Mouse (Mus musculus): ENCODE measurements at regions not wholly inside any gene's neighbourhood (a gene's known extent, or its start where the extent isn't known, plus 50 kb on each side); places are given as distances from the start of the nearest gene placed in this dataset.

DNA sequence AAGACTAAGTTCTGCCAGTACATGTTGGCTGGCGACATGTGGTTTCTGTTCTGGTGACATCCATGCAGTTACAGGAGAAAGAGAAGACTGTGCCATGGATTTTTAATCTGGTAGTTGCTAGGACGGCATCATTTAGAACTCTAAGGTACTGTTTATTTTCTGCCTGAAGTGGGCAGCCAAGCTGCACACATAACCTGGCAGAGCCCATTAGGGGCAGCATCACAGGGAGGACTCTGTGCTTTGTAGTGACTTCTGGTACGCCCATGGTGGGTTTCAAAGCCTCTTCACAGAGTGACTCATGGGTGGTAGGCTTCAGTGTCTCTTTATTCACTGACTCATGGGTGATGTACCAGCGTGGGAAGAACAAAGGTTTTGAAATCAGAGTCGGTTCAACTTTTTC, 792.8 kb downstream of the Nr2f2 start:
- no peak overlapping the region for H3K4me3 ChIP-seq (ENCODE audit: low read depth, low read length)
- ATAC-seq (replicated peaks; ENCODE audit: low FRiP score, low TSS enrichment, low read depth) (no peak), DNase-seq (ENCODE audit: low spot score) (no peak)
- H3K4me2 ChIP-seq (ENCODE audit: low read length), result no peak overlapping the region
- H3K9me3 ChIP-seq (ENCODE audit: control insufficient read depth, low read length), result no peaks in the 10 kb centered on the region
- no peak overlapping the region for H3K9ac ChIP-seq (ENCODE audit: low read length)
- no peaks in the 10 kb centered on the region for H3K36me3 ChIP-seq (ENCODE audit: control insufficient read depth, insufficient read depth, low read length)
- no peaks in the 10 kb centered on the region for H3K4me1 ChIP-seq (replicated peaks; ENCODE audit: control insufficient read depth, insufficient read depth, low read length)
- H3K27ac ChIP-seq (ENCODE audit: low read depth), result no peak overlapping the region
- 77% methylated on average over 5 of the region's 5 CpGs for WGBS
- no peaks in the 10 kb centered on the region for H3K27me3 ChIP-seq (replicated peaks; ENCODE audit: control insufficient read depth, insufficient read depth, low read length)

DNA sequence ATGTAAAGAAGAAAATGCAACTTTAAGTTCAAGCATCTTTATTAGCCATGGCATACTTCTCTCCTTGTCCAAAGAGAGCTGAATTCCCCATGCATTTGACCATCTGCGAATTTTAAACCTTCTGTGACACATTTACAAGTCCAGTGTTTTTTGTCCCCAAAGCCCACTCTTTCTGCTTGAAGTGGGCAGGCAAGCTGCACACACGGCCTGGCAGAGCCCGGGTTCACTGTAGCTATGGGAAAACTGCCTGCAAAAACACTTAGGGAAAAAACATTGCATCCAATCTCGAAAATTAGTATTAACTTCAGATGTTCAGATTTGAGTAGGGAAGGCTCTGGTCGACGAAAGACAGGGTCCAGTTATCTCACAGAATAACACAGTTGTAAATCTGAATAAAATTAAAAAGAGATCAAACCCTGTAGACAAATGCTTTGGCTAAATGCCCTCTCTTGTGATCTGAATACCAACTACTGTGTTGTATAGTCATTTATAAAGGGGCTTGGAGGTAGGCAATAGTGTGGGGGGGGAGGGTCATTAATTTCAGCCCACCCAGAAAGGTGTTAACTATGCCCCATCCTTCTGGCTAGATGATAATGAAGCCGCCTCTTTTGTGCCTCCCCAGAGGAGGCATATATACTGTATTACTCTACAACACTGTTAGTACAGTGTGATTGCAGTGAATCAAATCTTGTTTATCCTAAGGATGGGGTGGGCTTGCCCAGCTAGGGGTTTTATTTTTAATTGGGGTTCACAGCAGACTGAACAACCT, 793.7 kb downstream of the Nr2f2 start:
- H3K4me1 ChIP-seq (replicated peaks; ENCODE audit: control insufficient read depth, insufficient read depth, low read length), result no peaks in the 10 kb centered on the region
- no peaks in the 10 kb centered on the region for H3K36me3 ChIP-seq (ENCODE audit: control insufficient read depth, insufficient read depth, low read length)
- H3K27ac ChIP-seq (ENCODE audit: low read depth), result no peak overlapping the region
- no peak overlapping the region for H3K9ac ChIP-seq (ENCODE audit: low read length)
- H3K9me3 ChIP-seq (ENCODE audit: control insufficient read depth, low read length), result no peaks in the 10 kb centered on the region
- DNase-seq (ENCODE audit: low spot score), result no peak
- H3K4me3 ChIP-seq (ENCODE audit: low read depth, low read length), result no peak overlapping the region
- no peaks in the 10 kb centered on the region for H3K27me3 ChIP-seq (replicated peaks; ENCODE audit: control insufficient read depth, insufficient read depth, low read length)
- WGBS, result 75% methylated on average over 7 of the region's 7 CpGs
- ATAC-seq (replicated peaks; ENCODE audit: low FRiP score, low TSS enrichment, low read depth), result no peak
- H3K4me2 ChIP-seq (ENCODE audit: low read length), result no peak overlapping the region

DNA sequence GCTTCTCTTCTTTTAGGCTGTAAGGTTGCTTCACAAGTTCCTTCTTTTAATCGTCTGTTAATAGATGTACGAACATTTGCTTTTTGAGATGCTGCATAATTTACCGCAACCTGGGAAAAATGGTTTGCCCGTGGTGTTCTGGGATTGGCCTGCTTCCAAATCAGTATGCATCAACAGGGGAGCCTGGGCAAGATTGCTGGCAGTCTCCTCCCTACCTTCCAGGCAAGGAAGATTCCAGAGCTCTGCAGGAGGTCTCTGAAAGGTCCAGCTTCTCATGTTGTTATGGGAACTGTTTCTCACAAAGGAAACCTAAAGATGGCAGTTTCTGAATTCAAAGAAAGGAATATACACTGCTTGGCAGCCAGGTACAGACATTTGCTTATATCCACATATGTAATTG, 799.6 kb downstream of the Nr2f2 start:
- Histone ChIP-seq H3K9me3 (ENCODE audit: control insufficient read depth, low read length) (no peaks in the 10 kb centered on the region), H3K4me2 (ENCODE audit: low read length) (no peak overlapping the region), H3K4me1 (replicated peaks; ENCODE audit: control insufficient read depth, insufficient read depth, low read length) (no peaks in the 10 kb centered on the region), H3K27ac (ENCODE audit: low read depth) (no peak overlapping the region), H3K27me3 (replicated peaks; ENCODE audit: control insufficient read depth, insufficient read depth, low read length) (no peaks in the 10 kb centered on the region), H3K9ac (ENCODE audit: low read length) (no peak overlapping the region), H3K36me3 (ENCODE audit: control insufficient read depth, insufficient read depth, low read length) (no peaks in the 10 kb centered on the region), H3K4me3 (ENCODE audit: low read depth, low read length) (no peak overlapping the region)
- ATAC-seq (replicated peaks; ENCODE audit: low FRiP score, low TSS enrichment, low read depth), result no peak
- 76% methylated on average over 4 of the region's 4 CpGs for WGBS
- DNase-seq (ENCODE audit: low spot score), result no peak

DNA sequence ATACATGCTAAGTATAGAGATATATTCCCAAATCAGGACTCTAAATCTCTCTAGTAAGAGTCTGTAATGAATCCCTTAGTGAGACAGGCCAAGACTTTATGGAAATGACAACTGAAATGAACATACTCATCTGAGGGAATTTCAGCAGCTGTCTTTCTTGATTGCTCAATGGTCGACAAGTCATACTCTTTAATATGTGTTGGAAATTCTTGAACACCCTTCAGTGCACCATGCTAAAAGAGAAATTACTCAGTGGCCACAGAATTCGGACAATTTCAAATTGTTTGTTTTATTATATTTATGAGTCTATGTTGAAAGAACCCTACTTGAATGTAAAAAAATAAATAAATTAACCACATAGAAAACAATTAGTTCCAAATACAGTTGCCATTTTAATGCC, 802.1 kb downstream of the Nr2f2 start:
- Histone ChIP-seq H3K27ac (ENCODE audit: low read depth) (no peak overlapping the region), H3K36me3 (ENCODE audit: control insufficient read depth, insufficient read depth, low read length) (no peaks in the 10 kb centered on the region), H3K4me2 (ENCODE audit: low read length) (no peak overlapping the region), H3K4me3 (ENCODE audit: low read depth, low read length) (no peak overlapping the region), H3K9ac (ENCODE audit: low read length) (no peak overlapping the region), H3K4me1 (replicated peaks; ENCODE audit: control insufficient read depth, insufficient read depth, low read length) (no peaks in the 10 kb centered on the region), H3K27me3 (replicated peaks; ENCODE audit: control insufficient read depth, insufficient read depth, low read length) (no peaks in the 10 kb centered on the region), H3K9me3 (ENCODE audit: control insufficient read depth, low read length) (no peaks in the 10 kb centered on the region)
- ATAC-seq (replicated peaks; ENCODE audit: low FRiP score, low TSS enrichment, low read depth), result no peak
- WGBS, result 89% methylated on average over 2 of the region's 2 CpGs
- no peak for DNase-seq (ENCODE audit: low spot score)

DNA sequence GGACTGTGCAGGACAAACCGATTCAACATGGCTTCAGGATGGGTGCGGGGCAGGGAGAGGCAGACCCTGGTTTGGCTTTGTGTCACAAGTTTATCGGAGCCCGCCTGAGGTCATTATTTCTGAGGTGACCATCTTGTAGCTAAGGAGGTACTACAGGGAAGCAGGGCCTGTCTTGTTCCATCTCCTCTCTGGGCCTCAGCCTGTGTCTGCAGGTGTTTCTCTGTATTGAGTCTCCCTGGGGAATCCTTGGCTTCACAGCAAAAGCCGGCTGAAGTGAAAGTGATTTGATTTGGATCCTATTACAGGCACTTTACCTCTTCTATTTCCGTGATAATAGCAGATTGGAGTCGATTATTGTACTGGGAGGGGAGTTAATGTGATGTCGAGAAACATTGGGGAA, 805.7 kb upstream of the Arrdc4 start:
- no peak for DNase-seq (ENCODE audit: low spot score)

DNA sequence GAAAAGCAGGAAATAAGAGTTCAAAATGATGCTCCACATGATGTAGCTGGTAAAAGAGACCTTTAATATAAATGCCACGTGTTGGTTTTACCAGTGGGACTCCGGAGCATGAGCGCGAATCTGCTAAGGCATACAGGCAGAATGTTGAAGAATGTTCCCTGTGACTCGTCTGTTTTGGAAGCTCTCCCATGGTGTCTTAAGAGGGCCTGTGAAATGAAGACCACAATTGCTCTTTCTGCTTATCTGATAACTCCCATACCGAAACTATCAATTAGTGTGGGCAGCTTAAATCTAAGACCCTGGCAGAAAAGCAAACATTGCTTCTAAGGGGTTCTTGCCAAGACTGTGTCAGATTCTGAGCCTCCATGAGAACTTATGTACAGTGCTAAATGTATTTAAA, 804.9 kb upstream of the Arrdc4 start:
- Histone ChIP-seq H3K36me3 (ENCODE audit: control insufficient read depth, insufficient read depth, low read length) (no peaks in the 10 kb centered on the region), H3K9me3 (ENCODE audit: control insufficient read depth, low read length) (no peaks in the 10 kb centered on the region), H3K4me2 (ENCODE audit: low read length) (no peak overlapping the region), H3K4me1 (replicated peaks; ENCODE audit: control insufficient read depth, insufficient read depth, low read length) (no peaks in the 10 kb centered on the region), H3K27me3 (replicated peaks; ENCODE audit: control insufficient read depth, insufficient read depth, low read length) (no peaks in the 10 kb centered on the region), H3K27ac (ENCODE audit: low read depth) (no peak overlapping the region), H3K4me3 (ENCODE audit: low read depth, low read length) (no peak overlapping the region), H3K9ac (ENCODE audit: low read length) (no peak overlapping the region)
- DNase-seq (ENCODE audit: low spot score), result no peak
- WGBS, result 68% methylated on average over 6 of the region's 6 CpGs
- no peak for ATAC-seq (replicated peaks; ENCODE audit: low FRiP score, low TSS enrichment, low read depth)

More for the DNA sequence above, 805.7 kb upstream of the Arrdc4 start:
- H3K4me1 ChIP-seq (replicated peaks; ENCODE audit: control insufficient read depth, insufficient read depth, low read length), result no peaks in the 10 kb centered on the region
- no peaks in the 10 kb centered on the region for H3K27me3 ChIP-seq (replicated peaks; ENCODE audit: control insufficient read depth, insufficient read depth, low read length)
- H3K4me2 ChIP-seq (ENCODE audit: low read length), result no peak overlapping the region
- no peaks in the 10 kb centered on the region for H3K36me3 ChIP-seq (ENCODE audit: control insufficient read depth, insufficient read depth, low read length)
- no peak overlapping the region for H3K4me3 ChIP-seq (ENCODE audit: low read depth, low read length)
- 71% methylated on average over 8 of the region's 8 CpGs for WGBS
- no peaks in the 10 kb centered on the region for H3K9me3 ChIP-seq (ENCODE audit: control insufficient read depth, low read length)
- H3K27ac ChIP-seq (ENCODE audit: low read depth), result no peak overlapping the region
- no peak for ATAC-seq (replicated peaks; ENCODE audit: low FRiP score, low TSS enrichment, low read depth)
- H3K9ac ChIP-seq (ENCODE audit: low read length), result no peak overlapping the region

DNA sequence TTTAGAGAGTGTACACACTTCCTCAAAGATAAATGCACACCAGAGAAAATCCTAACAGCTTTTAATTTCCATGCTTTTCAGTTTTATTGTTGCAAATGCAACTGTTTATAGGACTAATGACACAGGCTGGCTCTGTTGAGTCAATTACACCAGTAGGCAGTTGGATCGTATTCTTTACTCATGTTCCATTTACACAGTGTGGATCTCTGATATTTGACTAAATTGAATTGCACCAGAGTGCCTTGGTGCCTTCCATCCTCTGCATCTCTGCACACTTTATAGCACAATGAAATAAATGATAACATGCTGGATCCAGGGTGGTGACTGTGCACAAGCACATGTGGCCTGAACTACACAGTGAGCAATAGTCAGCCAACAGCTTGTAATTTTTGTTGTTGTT, 787.0 kb upstream of the Arrdc4 start:
- Histone ChIP-seq H3K4me2 (ENCODE audit: low read length) (no peak overlapping the region), H3K9me3 (ENCODE audit: control insufficient read depth, low read length) (no peaks in the 10 kb centered on the region), H3K9ac (ENCODE audit: low read length) (no peak overlapping the region), H3K27ac (ENCODE audit: low read depth) (no peak overlapping the region), H3K4me3 (ENCODE audit: low read depth, low read length) (no peak overlapping the region), H3K27me3 (replicated peaks; ENCODE audit: control insufficient read depth, insufficient read depth, low read length) (no peaks in the 10 kb centered on the region), H3K36me3 (ENCODE audit: control insufficient read depth, insufficient read depth, low read length) (no peaks in the 10 kb centered on the region), H3K4me1 (replicated peaks; ENCODE audit: control insufficient read depth, insufficient read depth, low read length) (no peaks in the 10 kb centered on the region)
- no peak for DNase-seq (ENCODE audit: low spot score)
- no peak for ATAC-seq (replicated peaks; ENCODE audit: low FRiP score, low TSS enrichment, low read depth)
- 68% methylated on average over 1 of the region's 1 CpGs for WGBS

DNA sequence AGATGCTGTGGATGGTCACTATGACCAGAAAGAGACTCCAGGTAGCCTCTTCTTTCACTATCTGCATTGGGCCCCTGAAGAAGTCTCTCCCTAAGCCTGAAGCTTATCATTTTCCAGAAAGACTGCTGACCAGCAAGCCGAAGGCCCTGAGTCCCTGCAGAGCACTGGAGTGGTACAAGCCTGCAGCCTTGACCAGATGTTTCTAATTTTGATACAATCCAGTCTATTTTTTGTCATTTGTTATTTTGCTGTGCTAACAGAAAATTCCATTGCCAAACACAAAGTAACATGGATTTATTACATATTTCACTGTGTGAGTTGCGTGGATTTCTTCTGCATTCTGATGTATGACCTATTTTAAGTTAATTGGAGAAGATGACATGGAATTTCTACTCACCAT, 764.9 kb upstream of the Arrdc4 start:
- Histone ChIP-seq H3K4me2 (ENCODE audit: low read length) (no peak overlapping the region), H3K4me1 (replicated peaks; ENCODE audit: control insufficient read depth, insufficient read depth, low read length) (no peaks in the 10 kb centered on the region), H3K9me3 (ENCODE audit: control insufficient read depth, low read length) (no peaks in the 10 kb centered on the region), H3K27me3 (replicated peaks; ENCODE audit: control insufficient read depth, insufficient read depth, low read length) (no peaks in the 10 kb centered on the region), H3K36me3 (ENCODE audit: control insufficient read depth, insufficient read depth, low read length) (no peaks in the 10 kb centered on the region), H3K9ac (ENCODE audit: low read length) (no peak overlapping the region), H3K27ac (ENCODE audit: low read depth) (no peak overlapping the region), H3K4me3 (ENCODE audit: low read depth, low read length) (no peak overlapping the region)
- DNase-seq (ENCODE audit: low spot score) (no peak), ATAC-seq (replicated peaks; ENCODE audit: low FRiP score, low TSS enrichment, low read depth) (no peak)
- 41% methylated on average over 2 of the region's 2 CpGs for WGBS

DNA sequence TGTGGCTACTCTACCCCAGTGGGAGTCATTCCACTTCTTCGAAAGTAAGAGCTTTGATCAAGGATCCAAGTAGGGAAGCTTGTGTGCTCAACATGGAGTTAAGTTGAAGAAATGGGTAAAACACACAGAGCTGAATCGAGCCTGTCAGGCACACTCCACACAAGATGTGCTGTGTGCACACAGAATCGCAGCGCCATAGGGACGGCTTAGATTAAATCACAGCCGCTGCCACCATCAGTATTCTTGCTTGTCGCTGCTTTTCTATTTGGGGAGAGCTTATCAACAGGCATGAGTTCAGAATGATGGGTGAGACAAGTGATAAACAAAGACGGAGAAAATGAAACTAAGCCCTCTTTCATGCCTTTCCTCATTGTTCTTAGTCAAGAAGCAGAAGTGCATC, 761.3 kb upstream of the Arrdc4 start:
- Histone ChIP-seq H3K36me3 (ENCODE audit: control insufficient read depth, insufficient read depth, low read length) (no peaks in the 10 kb centered on the region), H3K4me3 (ENCODE audit: low read depth, low read length) (no peak overlapping the region), H3K9me3 (ENCODE audit: control insufficient read depth, low read length) (no peaks in the 10 kb centered on the region), H3K27me3 (replicated peaks; ENCODE audit: control insufficient read depth, insufficient read depth, low read length) (no peaks in the 10 kb centered on the region), H3K4me2 (ENCODE audit: low read length) (no peak overlapping the region), H3K9ac (ENCODE audit: low read length) (no peak overlapping the region), H3K4me1 (replicated peaks; ENCODE audit: control insufficient read depth, insufficient read depth, low read length) (no peaks in the 10 kb centered on the region), H3K27ac (ENCODE audit: low read depth) (no peak overlapping the region)
- 69% methylated on average over 8 of the region's 8 CpGs for WGBS
- DNase-seq (ENCODE audit: low spot score), result no peak
- ATAC-seq (replicated peaks; ENCODE audit: low FRiP score, low TSS enrichment, low read depth), result no peak
